Mouse (Mus musculus) forebrain, embryonic 11.5 days (tissue): ENCODE measurements around the gene Cit. TPM values are rescaled to one million over a fixed set of nuclear protein-coding genes. Genes with fewer than 3 reads are reported as not detected.

Experiments
- ATAC-seq: fragments of 200-750 bp; cut with Nextera tagmentation; replicated peaks from 2 replicates; pipeline ENCODE4 v1.8.0; 2017; ENCODE audit warnings: moderate TSS enrichment; ENCODE audit not compliant: low FRiP score
- DNase-seq: peaks from one replicate; pipeline ENCODE4 v3.0.0-alpha.2; 2017; ENCODE audit warnings: low spot score
- H3K27ac ChIP-seq: fragments of 300-500 bp; sonication (generic); 2 replicates; pipeline ENCODE4 v1.5.1; 2014; ENCODE audit warnings: low read depth, low read length
- H3K27me3 ChIP-seq: fragments of 300-500 bp; sonication (generic); 2 replicates; pipeline ENCODE4 v1.6.1; 2014; ENCODE audit warnings: mild to moderate bottlenecking, low read length, mixed read lengths; ENCODE audit not compliant: control insufficient read depth, insufficient read depth
- H3K36me3 ChIP-seq: fragments of 300-500 bp; sonication (generic); 2 replicates; pipeline ENCODE4 v1.6.1; 2014; ENCODE audit warnings: mild to moderate bottlenecking, low read length, moderate library complexity, mixed read lengths; ENCODE audit not compliant: control insufficient read depth, insufficient read depth
- H3K4me1 ChIP-seq: fragments of 300-500 bp; sonication (generic); replicated peaks from 2 replicates; pipeline ENCODE4 v1.6.1; 2014; ENCODE audit warnings: low read length, mixed read lengths; ENCODE audit not compliant: control insufficient read depth, insufficient read depth
- H3K4me2 ChIP-seq: fragments of 300-500 bp; sonication (generic); 2 replicates; pipeline ENCODE4 v1.6.1; 2014; ENCODE audit warnings: low read depth, mild to moderate bottlenecking, low read length, moderate library complexity, mixed read lengths; ENCODE audit not compliant: severe bottlenecking
- H3K4me3 ChIP-seq: fragments of 300-500 bp; sonication (generic); 2 replicates; pipeline ENCODE4 v1.5.1; 2014; ENCODE audit warnings: low read depth, low read length
- H3K9ac ChIP-seq: fragments of 300-500 bp; sonication (generic); 2 replicates; pipeline ENCODE4 v1.6.1; 2014; ENCODE audit warnings: low read length
- H3K9me3 ChIP-seq: fragments of 300-500 bp; sonication (generic); 2 replicates; pipeline ENCODE4 v1.6.1; 2016; ENCODE audit warnings: low read length, mixed read lengths; ENCODE audit not compliant: control insufficient read depth
- WGBS: fragments of 180-500 bp; shearing (Covaris S2); extraction: QIAGEN DNeasy Blood & Tissue Kit; methylation state at CpG from one replicate; pipeline ENCODE4 v1.1.7; 2014; 5-methylcytosine and 5-hydroxymethylcytosine counted together
- polyA plus RNA-seq: library from polyadenylated mRNA; unstranded; fragments of >200 nt; fragmentation: Nextera tagmentation; extraction: Ambion mirVana; gene quantifications from 2 replicates; pipeline ENCODE4 v1.2.1, GENCODE M21; 2014

The Cit gene
- polyA plus RNA-seq, 1 experiment from 2014 or later: 48.9 TPM

DNA sequence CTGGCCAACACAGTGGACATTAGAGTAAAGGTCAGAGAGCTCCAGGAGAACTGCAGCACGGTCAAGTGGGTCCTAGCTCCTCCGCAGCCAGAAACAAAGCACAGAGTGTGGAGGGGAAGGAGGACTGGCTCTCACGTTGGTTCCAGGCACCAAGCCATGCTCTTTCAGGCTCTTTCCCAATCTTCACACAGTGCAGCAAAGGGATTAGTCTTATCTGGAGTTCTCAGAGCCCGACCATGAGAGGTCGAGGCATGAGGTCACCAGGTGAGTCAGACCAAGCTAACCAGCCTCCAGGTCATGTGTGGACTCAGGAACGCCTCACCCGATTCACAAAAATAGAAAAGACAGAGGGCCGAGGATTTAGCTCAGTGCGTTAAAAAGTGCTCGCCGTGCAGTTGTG lies 27.0 kb downstream of the Cit start:
- Histone ChIP-seq H3K9me3 (no peaks in the 10 kb centered on the region), H3K27ac (no peak overlapping the region), H3K4me2 (no peak overlapping the region), H3K36me3 (peaks cover 2% of the 10 kb centered on the region; the same call in 1 of the 2 replicates), H3K4me3 (no peak overlapping the region), H3K27me3 (no peaks in the 10 kb centered on the region), H3K4me1 (no peaks in the 10 kb centered on the region), H3K9ac (no peak overlapping the region)
- no peak for ATAC-seq
- WGBS: 90% methylated on average over 11 of the region's 11 CpGs
- DNase-seq: no peak

DNA sequence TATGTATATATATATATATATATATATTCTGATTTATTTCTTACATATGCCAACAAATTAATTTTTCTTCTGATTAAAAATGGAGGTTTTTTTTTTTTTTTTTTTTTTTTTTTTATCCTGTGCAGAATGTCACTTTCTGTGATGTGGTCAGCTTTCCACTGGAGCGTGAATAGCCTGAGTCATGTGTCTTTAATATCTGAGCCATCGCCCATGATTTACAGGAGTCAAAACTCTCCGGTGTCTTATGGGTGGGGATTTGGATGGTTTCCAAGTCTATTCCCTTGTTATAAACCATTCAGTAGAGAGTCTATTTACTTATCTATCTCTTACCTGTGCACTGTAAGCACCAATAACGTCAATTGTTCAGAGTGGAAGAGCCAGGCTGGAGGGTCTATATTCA lies 27.9 kb downstream of the Cit start:
- WGBS: 92% methylated on average over 4 of the region's 4 CpGs
- H3K36me3 ChIP-seq: peaks cover 2% of the 10 kb centered on the region; the same call in 1 of the 2 replicates

DNA sequence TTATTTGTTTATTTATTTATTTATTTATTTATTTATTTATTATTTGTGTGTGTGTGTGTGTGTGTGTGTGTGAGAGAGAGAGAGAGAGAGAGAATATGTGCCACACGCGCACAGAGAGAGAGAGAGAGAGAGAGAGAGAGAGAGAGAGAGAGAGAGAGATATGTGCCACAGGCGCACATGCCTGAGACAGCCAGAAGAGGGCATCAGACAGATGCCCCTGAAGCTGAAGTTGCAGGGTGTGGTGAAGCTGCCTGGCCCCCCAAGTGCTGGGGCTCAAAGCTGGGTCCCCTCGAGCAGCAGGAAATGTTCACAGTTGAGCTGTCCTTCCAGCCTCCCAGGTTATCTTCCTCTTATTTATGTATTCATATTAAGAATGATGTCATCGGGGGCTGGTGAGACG lies 32.3 kb downstream of the Cit start:
- H3K36me3 ChIP-seq: peaks cover 2% of the 10 kb centered on the region; the same call in 1 of the 2 replicates
- 94% methylated on average over 6 of the region's 6 CpGs for WGBS
- no peak overlapping the region for H3K27ac ChIP-seq
- no peaks in the 10 kb centered on the region for H3K27me3 ChIP-seq
- H3K9ac ChIP-seq: no peak overlapping the region
- no peak overlapping the region for H3K4me2 ChIP-seq
- no peak for DNase-seq
- no peak overlapping the region for H3K4me3 ChIP-seq
- H3K9me3 ChIP-seq: no peaks in the 10 kb centered on the region
- ATAC-seq: no peak
- H3K4me1 ChIP-seq: no peaks in the 10 kb centered on the region

More for the DNA sequence above, 27.9 kb downstream of the Cit start:
- DNase-seq (no peak), ATAC-seq (no peak)
- no peaks in the 10 kb centered on the region for H3K27me3 ChIP-seq
- no peak overlapping the region for H3K27ac ChIP-seq
- H3K4me2 ChIP-seq: no peak overlapping the region
- no peak overlapping the region for H3K9ac ChIP-seq
- no peak overlapping the region for H3K4me3 ChIP-seq
- no peaks in the 10 kb centered on the region for H3K9me3 ChIP-seq
- H3K4me1 ChIP-seq: no peaks in the 10 kb centered on the region

DNA sequence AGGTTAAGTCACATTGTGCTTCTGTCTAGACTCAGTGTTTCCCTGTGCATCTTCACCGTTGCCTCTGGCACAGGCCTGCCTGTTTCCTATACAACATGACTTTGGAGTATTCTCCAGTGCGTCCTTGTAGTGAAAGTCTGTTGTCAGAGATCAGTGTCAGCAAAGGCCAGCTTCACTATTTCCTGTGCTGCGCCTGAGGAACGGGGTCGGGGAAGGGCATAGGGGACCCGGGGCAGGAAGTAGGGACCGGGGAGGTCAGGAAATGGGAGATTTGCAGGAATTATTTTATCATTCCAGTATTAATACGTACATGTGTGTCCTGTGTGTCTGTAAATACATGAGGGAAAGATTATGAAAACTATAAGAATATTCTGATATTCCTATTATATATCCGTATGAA lies 37.1 kb downstream of the Cit start:
- Histone ChIP-seq H3K4me3 (no peak overlapping the region), H3K27ac (no peak overlapping the region), H3K9ac (no peak overlapping the region), H3K27me3 (no peaks in the 10 kb centered on the region), H3K4me1 (no peaks in the 10 kb centered on the region), H3K4me2 (no peak overlapping the region), H3K36me3 (peaks cover 9% of the 10 kb centered on the region), H3K9me3 (no peaks in the 10 kb centered on the region)
- ATAC-seq (no peak), DNase-seq (no peak)
- 90% methylated on average over 9 of the region's 9 CpGs for WGBS

DNA sequence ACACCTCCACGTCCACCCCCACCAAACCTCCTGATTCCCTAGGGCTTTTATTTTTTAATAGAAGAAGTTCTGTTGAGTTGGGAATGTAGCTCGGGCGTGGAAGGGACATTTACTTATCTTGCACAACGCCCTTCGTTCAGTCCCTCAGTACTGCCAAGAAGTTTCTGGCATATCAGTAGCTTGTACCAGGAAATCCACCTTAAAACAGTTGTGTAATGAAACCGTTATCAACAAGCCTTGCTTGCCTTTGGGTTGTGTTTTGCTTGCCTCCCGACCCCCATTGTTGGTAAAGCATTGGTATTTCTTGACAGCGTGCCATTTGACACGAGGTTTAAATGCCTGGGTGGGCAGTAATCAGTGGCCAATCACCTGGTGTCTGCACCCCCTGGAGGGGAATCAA lies 39.4 kb downstream of the Cit start:
- H3K27me3 ChIP-seq: no peaks in the 10 kb centered on the region
- H3K9me3 ChIP-seq: no peaks in the 10 kb centered on the region
- no peak overlapping the region for H3K27ac ChIP-seq
- DNase-seq (no peak), ATAC-seq (no peak)
- H3K9ac ChIP-seq: no peak overlapping the region
- 92% methylated on average over 9 of the region's 9 CpGs for WGBS
- H3K36me3 ChIP-seq: peaks cover 13% of the 10 kb centered on the region
- H3K4me1 ChIP-seq: no peaks in the 10 kb centered on the region
- H3K4me2 ChIP-seq: no peak overlapping the region
- H3K4me3 ChIP-seq: no peak overlapping the region

DNA sequence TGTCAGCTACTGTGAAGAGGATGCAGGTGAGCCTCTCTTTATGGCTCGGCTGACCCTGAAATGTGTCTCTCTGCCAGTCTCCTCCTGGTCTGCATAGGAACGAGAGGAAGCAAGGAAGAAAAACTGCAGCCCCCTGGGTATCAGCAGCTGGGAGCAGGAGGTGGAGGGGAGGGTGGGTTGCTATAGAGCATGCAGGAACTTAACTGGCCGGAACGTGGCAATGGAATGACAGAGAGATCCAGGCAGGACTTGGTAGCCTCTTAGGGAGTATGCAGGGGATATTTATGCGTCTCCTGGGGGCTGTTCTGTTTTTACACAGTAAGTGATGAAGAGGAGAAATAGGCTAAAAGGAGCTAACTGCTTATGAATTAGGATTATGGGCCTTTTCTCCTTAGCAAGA lies 48.7 kb downstream of the Cit start:
- Histone ChIP-seq H3K9ac (no peak overlapping the region), H3K27me3 (no peaks in the 10 kb centered on the region), H3K27ac (no peak overlapping the region), H3K4me2 (no peak overlapping the region), H3K4me1 (no peaks in the 10 kb centered on the region), H3K36me3 (no peaks in the 10 kb centered on the region; the same call in 1 of the 2 replicates), H3K9me3 (no peaks in the 10 kb centered on the region), H3K4me3 (no peak overlapping the region)
- ATAC-seq (no peak), DNase-seq (no peak)
- WGBS: 87% methylated on average over 5 of the region's 5 CpGs

DNA sequence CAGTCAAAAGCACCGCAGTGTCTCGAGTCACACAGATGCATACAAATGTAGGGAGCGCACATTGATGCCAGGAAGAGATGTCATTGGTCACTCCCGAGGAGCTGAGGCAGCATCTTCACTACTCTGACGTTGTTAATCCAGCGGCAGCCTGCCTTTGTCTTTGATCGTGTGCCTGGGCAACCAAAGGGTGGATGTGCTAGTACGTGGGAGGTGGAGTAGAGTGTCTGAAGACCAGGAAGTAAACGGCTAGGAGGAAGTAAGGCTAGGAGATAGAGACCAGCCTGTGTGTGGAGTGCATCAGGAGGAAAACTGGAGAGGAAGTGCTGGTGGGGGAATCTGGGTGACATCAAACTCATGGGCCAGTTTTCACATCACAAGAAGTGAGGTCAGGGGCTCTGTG lies 52.0 kb downstream of the Cit start:
- no peak overlapping the region for H3K4me2 ChIP-seq
- no peak overlapping the region for H3K27ac ChIP-seq
- H3K4me1 ChIP-seq: no peaks in the 10 kb centered on the region
- H3K27me3 ChIP-seq: no peaks in the 10 kb centered on the region
- no peaks in the 10 kb centered on the region for H3K36me3 ChIP-seq
- no peak for DNase-seq
- no peak overlapping the region for H3K4me3 ChIP-seq
- 67% methylated on average over 9 of the region's 9 CpGs for WGBS
- ATAC-seq: no peak
- no peak overlapping the region for H3K9ac ChIP-seq
- H3K9me3 ChIP-seq: no peaks in the 10 kb centered on the region

DNA sequence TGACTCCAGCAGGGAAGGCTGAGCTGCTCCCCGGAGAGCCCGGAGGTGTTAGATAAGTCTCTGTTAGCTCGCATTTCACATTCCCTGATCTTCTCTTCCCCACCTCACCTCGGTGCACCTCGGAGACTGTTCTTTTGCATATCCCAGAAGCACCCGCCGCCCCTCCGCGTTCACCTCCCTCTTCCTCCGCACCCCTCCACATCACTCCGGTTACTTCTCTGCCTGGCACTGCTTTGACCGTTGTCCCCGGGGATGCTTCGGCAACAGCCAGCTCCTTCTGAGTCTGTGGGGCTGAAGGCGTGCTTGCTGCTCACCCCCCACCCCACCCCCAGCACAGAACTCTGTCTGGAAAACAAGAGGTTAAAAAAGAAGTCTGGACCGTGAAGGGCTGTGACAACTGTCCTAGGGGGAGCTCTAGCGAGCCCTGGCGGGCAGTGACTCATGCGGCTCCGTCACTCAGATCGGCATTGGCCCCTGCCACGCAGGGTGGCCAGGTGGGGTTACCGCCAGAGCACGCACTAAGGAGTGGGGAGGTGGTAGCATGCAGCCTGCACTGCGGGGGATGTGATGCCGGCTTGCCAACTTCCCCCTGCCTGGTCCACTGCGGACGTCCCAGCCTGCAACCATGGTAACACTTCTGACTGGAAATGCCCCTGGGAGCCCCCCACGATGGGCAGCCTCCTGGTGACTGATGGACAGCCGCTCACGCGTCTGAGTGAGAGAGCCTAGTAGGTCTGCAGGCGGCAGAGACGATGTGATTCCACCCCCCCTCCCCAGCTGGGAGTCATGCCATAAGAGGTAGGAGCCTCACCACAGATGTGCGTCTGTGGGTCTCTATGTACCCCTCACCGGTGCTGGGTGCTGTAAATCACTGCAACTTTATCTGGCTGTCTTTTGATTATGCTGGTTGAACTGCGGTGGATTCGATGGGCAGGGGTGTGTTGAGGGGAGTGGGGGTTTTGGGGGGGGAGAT lies 62.2 kb downstream of the Cit start:
- Histone ChIP-seq H3K36me3 (no peaks in the 10 kb centered on the region), H3K27ac (no peak overlapping the region), H3K4me3 (peak overlapping the region; percentile 14; the same call in 1 of the 2 replicates), H3K9me3 (no peaks in the 10 kb centered on the region), H3K9ac (peak overlapping the region; percentile 17; the same call in 1 of the 2 replicates), H3K4me1 (peaks cover 4% of the 10 kb centered on the region; the same call in 1 of the 2 replicates), H3K4me2 (peak overlapping the region; percentile 59), H3K27me3 (no peaks in the 10 kb centered on the region)
- DNase-seq: peak; percentile 66
- 7% methylated on average over 38 of the region's 38 CpGs for WGBS
- peak; percentile 56 for ATAC-seq
